Mouse (Mus musculus) CH12.LX (cell line): Measurements from ENCODE around the gene Psmg1. TPM values are rescaled to one million over a fixed set of nuclear protein-coding genes. Genes with fewer than 3 reads are reported as not detected.

Source experiments
- DNase-seq: peaks from one replicate; pipeline ENCODE4 v3.0.0-alpha.2; 2013; ENCODE audit errors: extremely low read depth
- H3K27ac ChIP-seq: 2 replicates; pipeline ENCODE4 v1.5.1; 2012; ENCODE audit warnings: low read depth, mild to moderate bottlenecking, control low read depth, moderate library complexity; ENCODE audit not compliant: insufficient read depth
- H3K27me3 ChIP-seq: replicated peaks from 2 replicates; pipeline ENCODE3; 2012; ENCODE audit warnings: inconsistent platforms
- H3K36me3 ChIP-seq, 2 experiments: replicated peaks in 1 of 2; 2 replicates each; pipeline versions ENCODE3 to v1.6.1; 2012; ENCODE audit warnings: inconsistent platforms in 1 of 2, low read length in 1 of 2, mild to moderate bottlenecking in 1 of 2, mixed read lengths in 1 of 2, moderate library complexity in 1 of 2; ENCODE audit not compliant: control insufficient read depth in 1 of 2, insufficient read depth in 1 of 2
- H3K4me1 ChIP-seq, 2 experiments: 2 replicates each; pipeline ENCODE4 v1.6.1; 2012; ENCODE audit warnings: inconsistent platforms in 1 of 2, moderate library complexity in 1 of 2; ENCODE audit not compliant: insufficient read depth in 2 of 2, control insufficient read depth in 1 of 2
- H3K4me2 ChIP-seq: 2 replicates; pipeline ENCODE4 v1.6.1; 2012; ENCODE audit warnings: low read depth, mild to moderate bottlenecking, control low read depth; ENCODE audit not compliant: poor library complexity, insufficient read depth, severe bottlenecking
- H3K4me3 ChIP-seq, 3 experiments: fragments of 150-350 bp in 1 of 3; sonication (generic) in 1 of 3; replicated peaks in 1 of 3; 2 replicates each; pipeline versions ENCODE3 to v1.5.1; 2011 to 2012; ENCODE audit warnings: low read depth in 2 of 3, low read length in 2 of 3, mild to moderate bottlenecking in 2 of 3, moderate library complexity in 2 of 3, control low read depth in 1 of 3, improper control_type of control experiment in 1 of 3, inconsistent platforms in 1 of 3, mixed read lengths in 1 of 3; ENCODE audit not compliant: poor library complexity in 1 of 3
- H3K79me2 ChIP-seq: replicated peaks from 2 replicates; pipeline ENCODE4 v1.6.1; 2012; ENCODE audit warnings: mild to moderate bottlenecking, moderate library complexity; ENCODE audit not compliant: control insufficient read depth, poor library complexity, insufficient read depth, severe bottlenecking; ENCODE audit errors: extremely low read depth
- H3K9ac ChIP-seq: 2 replicates; pipeline ENCODE4 v1.6.1; 2012; ENCODE audit warnings: low read depth, mild to moderate bottlenecking, control low read depth, moderate library complexity; ENCODE audit not compliant: insufficient read depth
- H3K9me3 ChIP-seq: replicated peaks from 2 replicates; pipeline ENCODE3; 2012; ENCODE audit warnings: low read length, inconsistent platforms, mixed read lengths
- BHLHE40 ChIP-seq: IDR thresholded peaks from 2 replicates; pipeline ENCODE4 v1.6.1; 2011; ENCODE audit warnings: mild to moderate bottlenecking, low read depth, low read length, improper control_type of control experiment
- CHD1 ChIP-seq: IDR thresholded peaks from 2 replicates; pipeline ENCODE4 v1.6.1; 2012; ENCODE audit warnings: low read depth, low read length, improper control_type of control experiment, inconsistent platforms
- CHD2 ChIP-seq: IDR thresholded peaks from 2 replicates; pipeline ENCODE4 v1.6.1; 2011; ENCODE audit warnings: low read length, improper control_type of control experiment
- E2F4 ChIP-seq: IDR thresholded peaks from 2 replicates; pipeline ENCODE4 v1.6.1; 2011; ENCODE audit warnings: low read depth, low read length, improper control_type of control experiment; ENCODE audit not compliant: insufficient replicate concordance
- EP300 ChIP-seq: IDR thresholded peaks from 2 replicates; pipeline ENCODE4 v1.6.1; 2011; ENCODE audit warnings: low read length, improper control_type of control experiment
- ETS1 ChIP-seq: conservative IDR thresholded peaks from 2 replicates; pipeline ENCODE4 v1.6.1; 2012; ENCODE audit warnings: low read depth, mild to moderate bottlenecking, inconsistent platforms, low read length, improper control_type of control experiment, moderate library complexity
- HCFC1 ChIP-seq: IDR thresholded peaks from 2 replicates; pipeline ENCODE4 v1.6.1; 2012; ENCODE audit warnings: low read depth, mild to moderate bottlenecking, inconsistent platforms, low read length, improper control_type of control experiment
- IRF4 ChIP-seq: IDR thresholded peaks from 2 replicates; pipeline ENCODE4 v1.6.1; 2014; ENCODE audit warnings: low read depth, mild to moderate bottlenecking, inconsistent platforms, low read length, improper control_type of control experiment
- JUN ChIP-seq: IDR thresholded peaks from 2 replicates; pipeline ENCODE4 v1.6.1; 2011; ENCODE audit warnings: low read depth, mild to moderate bottlenecking, low read length, improper control_type of control experiment, moderate library complexity; ENCODE audit not compliant: insufficient read depth
- MAFK ChIP-seq: IDR thresholded peaks from 2 replicates; pipeline ENCODE4 v1.6.1; 2011; ENCODE audit warnings: low read length, improper control_type of control experiment; ENCODE audit not compliant: insufficient replicate concordance
- MAX ChIP-seq: IDR thresholded peaks from 2 replicates; pipeline ENCODE4 v1.6.1; 2011; ENCODE audit warnings: low read length, improper control_type of control experiment
- MAZ ChIP-seq: IDR thresholded peaks from 2 replicates; pipeline ENCODE4 v1.6.1; 2012; ENCODE audit warnings: low read depth, mild to moderate bottlenecking, inconsistent platforms, low read length, improper control_type of control experiment, moderate library complexity
- MEF2A ChIP-seq: IDR thresholded peaks from 2 replicates; pipeline ENCODE4 v1.6.1; 2014; ENCODE audit warnings: low read depth, mild to moderate bottlenecking, inconsistent platforms, low read length, improper control_type of control experiment, borderline replicate concordance
- MYC ChIP-seq: IDR thresholded peaks from 2 replicates; pipeline ENCODE4 v1.6.1; 2011; ENCODE audit warnings: low read depth, mild to moderate bottlenecking, improper control_type of control experiment, low read length
- NELFE ChIP-seq: IDR thresholded peaks from 2 replicates; pipeline ENCODE4 v1.6.1; 2011; ENCODE audit warnings: low read depth, low read length, improper control_type of control experiment
- POLR2A ChIP-seq: IDR thresholded peaks from 2 replicates; pipeline ENCODE4 v1.6.1; 2011; ENCODE audit warnings: low read depth, mild to moderate bottlenecking, improper control_type of control experiment, low read length
- RCOR1 ChIP-seq: conservative IDR thresholded peaks from 2 replicates; pipeline ENCODE4 v1.6.1; 2012; ENCODE audit warnings: low read depth, mild to moderate bottlenecking, inconsistent platforms, low read length, improper control_type of control experiment
- SIN3A ChIP-seq: IDR thresholded peaks from 2 replicates; pipeline ENCODE4 v1.6.1; 2012; ENCODE audit warnings: low read length, improper control_type of control experiment, inconsistent platforms
- SMC3 ChIP-seq: IDR thresholded peaks from 2 replicates; pipeline ENCODE4 v1.6.1; 2011; ENCODE audit warnings: low read depth, low read length, improper control_type of control experiment
- TBP ChIP-seq: conservative IDR thresholded peaks from 2 replicates; pipeline ENCODE4 v1.6.1; 2011; ENCODE audit warnings: low read depth, low read length, improper control_type of control experiment
- TCF12 ChIP-seq: IDR thresholded peaks from 2 replicates; pipeline ENCODE4 v1.6.1; 2014; ENCODE audit warnings: low read depth, mild to moderate bottlenecking, inconsistent platforms, low read length, improper control_type of control experiment
- USF1 ChIP-seq: IDR thresholded peaks from 2 replicates; pipeline ENCODE4 v1.6.1; 2014; ENCODE audit warnings: low read depth, mild to moderate bottlenecking, inconsistent platforms, low read length, improper control_type of control experiment
- USF2 ChIP-seq: conservative IDR thresholded peaks from 2 replicates; pipeline ENCODE4 v1.6.1; 2011; ENCODE audit warnings: low read depth, low read length, improper control_type of control experiment
- ZC3H11A ChIP-seq: IDR thresholded peaks from 2 replicates; pipeline ENCODE4 v1.6.1; 2012; ENCODE audit warnings: low read depth, mild to moderate bottlenecking, inconsistent platforms, low read length, improper control_type of control experiment
- ZNF384 ChIP-seq: IDR thresholded peaks from 2 replicates; pipeline ENCODE4 v1.6.1; 2012; ENCODE audit warnings: low read depth, low read length, improper control_type of control experiment, inconsistent platforms
- dilution Hi-C: fragments of 300-500 bp; cut with MboI; formaldehyde crosslinking; loops from 2 replicates; pipeline ENCODE4 v1.14.3; 2020; ENCODE audit warnings: low sequenced_read_pairs; ENCODE audit not compliant: extremely low pct_unique_long_range_greater_than_20kb, extremely low pct_ligation_motif_present
- in situ Hi-C: fragments of 300-500 bp; cut with MboI; formaldehyde crosslinking; loops from 3 replicates; pipeline ENCODE4 v1.14.3; 2019; ENCODE audit warnings: low sequenced_read_pairs, low pct_ligation_motif_present, low pct_unique_long_range_greater_than_20kb, mixed read lengths
- polyA plus RNA-seq: library from polyadenylated mRNA; unstranded; fragments of >175 nt; gene quantifications from 2 replicates; pipeline ENCODE4 v1.2.1, GENCODE M21; 2012; ENCODE audit warnings: low read depth; ENCODE audit not compliant: insufficient read length
- total RNA-seq, 2 experiments: library from RNA; depleted of rRNA; stranded (reverse); fragments of 300-350 nt in 1 of 2; fragments of >200 nt in 1 of 2; gene quantifications; 2 replicates each; pipeline ENCODE4 v1.2.3; 2012 to 2014

Gene Psmg1
- total and polyA plus RNA-seq, 3 experiments = 134 to 256 (median 198) TPM

GRCm38 (mm10) chr16:95935495-95935961 lies 55.2 kb downstream of the Psmg1 start:
- Histone ChIP-seq H3K27ac (no peak overlapping the region), H3K9ac (no peak overlapping the region), H3K9me3 (peaks cover 22% of the 10 kb centered on the region), H3K4me3 (no peak overlapping the region), H3K4me1 (peaks cover 8 to 35% of the 10 kb centered on the region in 2 experiments), H3K36me3 (peaks cover 15 to 33% of the 10 kb centered on the region in 2 experiments), H3K27me3 (no peaks in the 10 kb centered on the region), H3K79me2 (no peaks in the 10 kb centered on the region), H3K4me2 (no peak overlapping the region)
- dilution Hi-C loops = no loop called here
- no peak for DNase-seq
- in situ Hi-C loops = loop anchor here (10.0 kb wide), 1 partner anchor 121 kb away; no protein-coding TSS in a partner anchor
- TF ChIP-seq ZC3H11A (no peak), BHLHE40 (no peak), HCFC1 (no peak), MAZ (no peak), E2F4 (no peak)

DNA sequence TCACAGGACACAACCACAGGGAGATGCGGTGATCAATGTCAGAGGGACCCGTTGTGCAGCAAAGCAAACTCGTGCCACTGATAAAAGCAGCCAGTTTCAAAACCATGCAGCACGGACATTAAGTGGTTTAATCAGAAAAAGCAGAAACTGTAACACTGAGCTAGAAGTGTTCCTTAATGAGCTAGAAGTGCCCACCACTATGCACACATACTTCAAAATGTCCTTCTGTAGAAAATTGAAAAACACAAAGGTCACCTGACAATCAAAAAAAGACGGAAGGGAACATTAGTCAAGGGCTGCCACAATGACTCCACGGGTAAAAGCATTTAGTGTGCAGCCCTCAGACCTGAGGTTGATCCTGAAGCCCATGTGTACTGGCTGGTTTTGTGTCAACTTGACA lies 57.9 kb downstream of the Psmg1 start:
- H3K9ac ChIP-seq = no peak overlapping the region
- H3K4me2 ChIP-seq = no peak overlapping the region
- TF ChIP-seq EP300 = no peak
- no peak for TF ChIP-seq TBP
- no peak for TF ChIP-seq NELFE
- no peak for TF ChIP-seq USF2
- TF ChIP-seq TCF12 = no peak
- H3K79me2 ChIP-seq = no peaks in the 10 kb centered on the region
- H3K9me3 ChIP-seq = peaks cover 8% of the 10 kb centered on the region
- dilution Hi-C loops = no loop called here
- DNase-seq = no peak
- H3K27ac ChIP-seq = no peak overlapping the region
- no peaks in the 10 kb centered on the region for H3K27me3 ChIP-seq
- in situ Hi-C loops = loop anchor here (10.0 kb wide), 1 partner anchor 118 kb away; no protein-coding TSS in a partner anchor
- peaks cover 15 to 37% of the 10 kb centered on the region in 2 experiments for H3K36me3 ChIP-seq
- peaks cover 17 to 56% of the 10 kb centered on the region in 2 experiments for H3K4me1 ChIP-seq
- H3K4me3 ChIP-seq = no peak overlapping the region

DNA sequence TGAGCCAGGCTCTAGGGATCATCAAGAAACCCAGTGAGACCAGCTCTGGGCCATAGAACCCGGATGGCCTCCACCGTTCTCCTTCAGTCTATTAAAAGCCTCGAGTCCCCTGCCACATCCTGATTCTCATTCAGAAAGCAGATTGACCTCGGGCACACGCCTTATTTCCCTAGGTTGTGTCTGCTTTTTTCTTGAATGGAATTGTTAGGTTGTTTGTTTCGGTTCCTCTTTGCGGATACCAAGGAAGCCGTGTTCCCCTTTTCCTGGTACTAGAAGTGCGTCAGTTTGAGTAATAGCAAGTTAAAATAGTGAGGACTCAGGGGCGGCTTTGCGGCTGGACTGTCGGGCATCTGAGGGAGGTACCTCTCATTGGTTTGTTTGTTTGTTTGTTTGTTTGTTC lies 59.3 kb downstream of the Psmg1 start:
- Histone ChIP-seq H3K36me3 (peaks cover 15 to 36% of the 10 kb centered on the region in 2 experiments), H3K27ac (no peak overlapping the region), H3K9ac (no peak overlapping the region), H3K4me3 (no peak overlapping the region), H3K4me2 (no peak overlapping the region), H3K9me3 (no peaks in the 10 kb centered on the region), H3K79me2 (no peaks in the 10 kb centered on the region), H3K4me1 (peaks cover 21 to 59% of the 10 kb centered on the region in 2 experiments), H3K27me3 (no peaks in the 10 kb centered on the region)
- dilution Hi-C loops = no loop called here
- TF ChIP-seq MEF2A = peak; percentile 37; the same call in 1 of the 2 replicates
- peak; percentile 77 for TF ChIP-seq ETS1
- TF ChIP-seq TBP = peak; percentile 68; the same call in 1 of the 2 replicates
- peak; percentile 73 for TF ChIP-seq BHLHE40
- no peak; the same call in 1 of the 2 replicates for TF ChIP-seq JUN
- 0 out of 2 replicates have a peak, but pooled peaks have one; percentile 30 for TF ChIP-seq MAFK
- TF ChIP-seq USF1 = no peak
- TF ChIP-seq ZNF384 = peak; percentile 45; the same call in 1 of the 2 replicates
- peak; percentile 88 for TF ChIP-seq IRF4
- TF ChIP-seq MYC = 0 out of 2 replicates have a peak, but pooled peaks have one; percentile 27
- TF ChIP-seq SMC3 = no peak
- no peak; the same call in 1 of the 2 replicates for TF ChIP-seq RCOR1
- TF ChIP-seq CHD2 = peak; percentile 47; the same call in 1 of the 2 replicates
- no peak for TF ChIP-seq POLR2A
- peak; percentile 20; the same call in 1 of the 2 replicates for TF ChIP-seq MAX
- peak; percentile 90 for TF ChIP-seq EP300
- no peak for TF ChIP-seq CHD1
- TF ChIP-seq ZC3H11A = no peak
- peak; percentile 39; the same call in 1 of the 2 replicates for TF ChIP-seq SIN3A
- peak; percentile 87 for DNase-seq
- in situ Hi-C loops = loop anchor here (10.0 kb wide), 1 partner anchor 117 kb away; no protein-coding TSS in a partner anchor
